Mouse (Mus musculus): Measurements from ENCODE around the gene Lrrc75b. TPM values are rescaled to one million over a fixed set of nuclear protein-coding genes. Genes with fewer than 3 reads are reported as not detected.
"Not testable (repeated sequence)": the region's sequence is repeated elsewhere in the genome, so short reads cannot be mapped to it uniquely, and the experiment has no call there.

The Lrrc75b gene
- total RNA-seq, 2 experiments from 2014 or later, result 0.22 to 0.58 TPM

DNA sequence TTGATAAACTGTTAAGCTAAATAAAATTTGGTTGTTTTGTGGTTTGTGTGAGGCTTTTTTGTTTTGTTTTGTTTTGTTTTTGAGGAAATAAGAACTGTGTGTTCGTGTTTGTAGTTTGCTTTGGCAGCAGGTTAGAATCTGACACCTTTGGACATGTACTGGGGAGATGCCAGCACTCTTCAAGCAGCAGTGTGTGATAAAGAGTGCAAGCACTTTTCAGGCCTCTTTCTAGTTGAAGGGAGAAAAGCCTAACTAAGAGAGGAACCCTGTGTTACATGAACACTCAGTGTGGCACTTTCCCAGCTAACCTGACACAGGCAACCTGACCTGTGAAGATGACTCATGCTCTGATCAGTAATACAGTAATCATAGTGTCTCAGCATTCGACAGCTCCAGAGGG is 24.7 kb downstream of the Lrrc75b start:
- no peak for ATAC-seq (ENCODE audit: poor library complexity, severe bottlenecking)

DNA sequence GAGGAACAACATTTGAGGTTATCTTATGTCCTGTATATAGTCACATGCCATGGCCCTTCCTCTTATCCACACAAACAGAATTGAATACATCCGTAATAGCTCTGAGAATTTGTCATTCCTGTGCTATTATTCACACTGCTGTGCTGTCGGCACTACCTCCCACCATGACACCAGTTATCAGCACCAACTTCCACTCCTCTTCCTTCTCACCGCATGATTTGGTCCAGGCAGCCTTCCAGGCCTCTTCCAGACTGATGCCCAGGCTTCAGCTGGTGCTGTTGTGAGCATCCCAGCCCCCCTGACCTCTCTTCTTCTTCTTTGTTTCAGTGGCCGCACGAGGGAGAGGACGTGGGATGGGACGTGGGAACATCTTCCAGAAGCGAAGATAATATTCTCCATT is 25.2 kb downstream of the Lrrc75b start:
- no peak for ATAC-seq (ENCODE audit: poor library complexity, severe bottlenecking)

DNA sequence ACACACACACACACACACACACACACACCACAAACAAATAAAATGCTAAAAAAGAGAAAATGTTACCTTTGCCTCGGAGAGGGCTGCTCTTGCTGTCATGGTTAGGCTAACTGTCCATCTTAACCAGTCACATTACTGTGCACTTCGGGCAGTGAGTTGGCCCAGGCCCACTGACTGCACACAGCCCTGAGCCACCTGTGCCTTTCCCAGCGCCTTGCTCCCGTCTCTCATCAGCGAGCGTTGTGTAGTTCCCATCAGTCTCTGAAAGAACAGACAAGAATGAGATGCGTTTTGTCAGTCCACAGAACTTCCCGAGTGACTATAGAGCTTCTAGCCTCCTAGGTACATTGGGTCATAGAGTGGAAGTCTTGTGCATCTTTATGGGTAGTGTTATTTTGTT is 25.9 kb downstream of the Lrrc75b start:
- ATAC-seq (ENCODE audit: poor library complexity, severe bottlenecking), result no peak

DNA sequence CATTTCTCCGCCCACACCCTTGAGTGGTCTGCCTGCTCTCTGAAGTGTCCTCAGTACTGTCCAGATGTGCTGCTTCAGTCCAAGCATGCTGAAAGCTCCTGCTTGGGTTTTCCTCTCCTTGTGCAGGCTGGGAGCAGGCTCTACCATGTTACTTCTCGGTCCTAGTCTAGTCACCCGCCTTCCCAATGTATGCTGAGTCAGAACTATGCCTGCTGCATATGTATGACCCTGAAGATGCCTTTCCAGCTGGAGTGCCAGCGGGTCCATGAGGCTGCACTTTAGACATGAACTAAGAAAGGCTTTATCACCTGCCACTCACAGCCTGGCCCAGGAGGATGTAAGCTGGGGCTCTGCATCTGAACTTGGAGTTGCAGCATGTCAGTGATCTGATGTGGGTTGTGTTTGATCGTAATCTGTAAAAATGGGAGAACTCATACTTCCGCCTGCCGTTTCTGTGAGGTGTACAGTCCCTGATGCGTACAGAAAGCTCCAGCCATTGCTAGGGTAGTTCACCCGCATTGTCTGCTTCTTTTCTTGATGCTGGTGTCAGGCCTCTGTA is 28.5 kb downstream of the Lrrc75b start:
- ATAC-seq (ENCODE audit: poor library complexity, severe bottlenecking), result peak; percentile 61

DNA sequence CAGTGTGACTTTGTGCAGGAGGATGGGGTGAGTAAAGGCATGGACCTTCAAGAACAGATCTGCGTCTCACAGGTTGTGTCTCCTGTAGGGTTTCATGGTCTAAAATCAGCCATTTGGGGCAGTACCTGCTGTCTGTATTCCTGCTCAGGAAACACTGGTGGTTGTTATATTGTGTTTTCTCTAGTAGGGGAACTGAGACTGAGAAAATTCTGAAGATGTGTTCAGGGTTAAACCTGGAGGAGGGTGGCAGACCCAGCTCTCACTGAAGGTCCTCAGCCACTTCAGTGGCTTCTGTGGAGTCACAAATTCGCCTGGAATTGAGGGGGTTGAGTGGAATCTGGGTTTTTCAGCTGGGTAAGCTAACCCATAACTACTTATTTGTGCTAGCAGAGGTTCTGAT is 29.8 kb downstream of the Lrrc75b start:
- no peak for ATAC-seq (ENCODE audit: poor library complexity, severe bottlenecking)

DNA sequence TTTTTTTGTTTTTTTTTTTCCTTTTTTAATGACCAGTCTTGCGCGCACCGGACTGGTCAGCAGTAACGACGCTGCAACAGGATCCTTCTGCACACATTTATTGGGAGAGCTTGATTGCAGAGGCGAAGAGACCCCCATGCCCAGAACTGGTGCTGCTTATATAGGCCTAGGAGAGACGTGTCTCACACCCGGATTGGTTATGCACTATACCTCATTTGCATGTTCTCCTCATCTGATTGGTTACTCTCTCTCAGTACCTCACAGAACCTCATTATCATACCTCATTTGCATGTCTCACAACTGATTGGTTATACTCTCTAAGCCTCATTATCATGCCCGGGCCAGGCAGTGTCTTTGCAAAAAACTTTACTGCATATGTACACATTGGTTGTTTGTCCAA is 34.7 kb downstream of the Lrrc75b start:
- not testable (repeated sequence) for ATAC-seq (ENCODE audit: poor library complexity, severe bottlenecking)

DNA sequence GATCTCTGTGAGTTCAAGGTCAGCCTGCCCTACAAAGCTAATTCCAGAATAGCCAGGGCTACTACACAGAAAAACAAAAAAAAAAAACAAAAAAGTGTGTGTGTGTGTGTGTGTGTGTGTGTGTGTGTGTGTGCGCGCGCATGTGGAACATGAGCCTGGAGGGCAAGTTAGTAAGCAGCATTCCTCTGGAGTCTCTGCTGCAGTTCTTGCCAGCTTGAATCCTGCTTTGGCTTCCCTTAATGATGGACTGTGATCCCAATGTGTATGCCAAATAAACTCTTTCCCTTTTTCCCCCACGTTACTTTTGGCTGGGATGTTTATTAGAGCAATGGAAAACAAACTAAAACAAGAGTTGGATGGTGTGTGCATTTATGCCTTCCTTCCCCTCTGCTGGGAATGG is 38.5 kb downstream of the Lrrc75b start:
- ATAC-seq (ENCODE audit: poor library complexity, severe bottlenecking), result no peak

DNA sequence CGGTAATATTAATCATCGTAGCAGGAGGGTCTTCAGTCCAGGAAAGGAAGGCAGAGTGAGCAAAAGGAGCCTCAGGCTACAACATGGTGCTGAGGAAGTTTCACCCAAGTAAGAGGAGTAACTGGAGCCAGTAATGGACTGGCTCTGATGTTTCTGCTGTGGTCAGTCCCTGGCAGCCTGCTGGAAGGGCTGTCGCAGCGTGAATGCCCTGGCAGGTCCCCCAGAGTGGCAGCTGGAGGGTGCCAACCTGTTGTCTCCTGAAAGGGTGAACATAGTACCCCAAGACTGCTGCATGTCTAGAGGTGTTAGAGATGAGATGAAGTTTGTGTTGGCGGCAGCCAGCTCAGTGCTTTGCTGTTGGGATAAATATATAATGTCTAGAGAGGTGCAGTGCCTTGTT is 39.5 kb downstream of the Lrrc75b start:
- no peak for ATAC-seq (ENCODE audit: poor library complexity, severe bottlenecking)

DNA sequence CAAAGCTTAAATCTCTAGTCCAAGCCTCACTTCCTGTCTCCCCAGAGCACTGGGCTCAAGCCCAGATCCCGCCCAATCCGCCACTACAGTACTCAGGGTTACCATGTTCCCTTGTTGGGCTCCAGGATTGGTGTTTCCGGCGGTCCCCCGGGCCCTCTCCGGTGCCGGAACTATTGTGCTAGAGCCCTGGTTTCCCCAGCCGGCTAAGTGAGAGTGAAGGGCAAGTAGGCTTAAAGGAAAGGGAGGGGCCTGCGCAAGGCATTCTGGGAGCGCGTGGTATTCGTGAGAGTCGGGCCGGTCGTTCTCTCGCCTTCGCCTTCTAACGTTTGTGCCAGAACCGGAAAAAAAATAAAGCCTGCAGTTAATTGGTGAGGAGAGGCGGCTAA is 42.4 kb downstream of the Lrrc75b start, which contains the start of gene Gucd1:
Gucd1 (minus strand) TSS at position 215 of the 386 bp plus-strand sequence.
- peak; percentile 80 for ATAC-seq (ENCODE audit: poor library complexity, severe bottlenecking)

DNA sequence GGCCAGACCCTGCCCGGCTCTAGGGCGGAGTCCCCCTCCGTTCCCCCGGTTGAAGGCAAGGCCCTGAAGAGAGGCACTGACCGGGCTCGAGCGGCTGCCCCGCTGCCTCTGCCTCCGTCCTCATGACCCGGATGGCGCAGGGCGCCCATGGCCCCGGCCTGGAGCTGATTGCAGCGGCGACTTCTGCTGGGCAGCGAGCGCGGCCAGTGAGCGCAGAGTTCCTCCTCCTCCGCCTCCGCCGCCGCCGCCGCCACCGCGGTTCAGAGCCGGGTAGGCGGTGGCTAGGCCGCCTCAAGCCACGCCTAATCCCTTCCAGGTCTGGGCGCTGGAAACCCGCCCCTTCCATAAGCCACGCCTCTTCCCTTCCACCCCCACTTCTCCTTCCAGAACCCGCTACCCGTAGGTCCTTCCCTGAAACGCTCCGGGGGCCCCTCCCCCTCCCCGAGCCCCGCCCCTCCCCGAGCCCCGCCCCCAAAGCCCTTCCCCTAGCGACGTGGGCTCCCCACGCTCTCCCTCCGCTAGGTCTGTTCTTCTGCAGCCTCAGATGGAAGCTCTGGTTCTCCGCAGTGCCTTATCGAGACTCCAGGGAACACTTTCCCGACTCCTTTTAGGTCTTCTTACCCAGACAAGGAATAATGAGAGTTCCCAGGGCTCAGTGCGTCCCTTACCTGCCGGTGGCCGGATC is 42.9 kb downstream of the Lrrc75b start, which contains the start of gene Snrpd3:
Snrpd3 (plus strand) TSS at position 479 of the 685 bp plus-strand sequence.
- peak; percentile 85 for ATAC-seq (ENCODE audit: poor library complexity, severe bottlenecking)

DNA sequence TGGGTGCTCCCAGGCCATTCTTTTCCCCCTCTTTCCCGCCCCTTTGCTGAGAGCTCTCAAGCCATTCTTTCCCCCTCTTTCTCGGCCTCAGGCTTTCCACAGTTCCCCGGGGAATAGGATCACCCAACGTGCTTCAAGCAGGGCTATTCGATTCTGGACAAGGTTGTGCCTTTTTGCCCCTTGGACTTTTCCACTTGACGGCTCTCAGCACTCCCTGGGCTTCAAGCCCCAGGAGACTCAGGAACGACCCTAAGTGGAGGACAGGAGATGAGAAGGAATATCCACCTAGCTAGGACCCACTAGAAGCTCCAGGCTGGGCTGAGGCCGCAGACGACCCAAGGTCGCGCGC is 43.4 kb downstream of the Lrrc75b start:
- no peak for ATAC-seq (ENCODE audit: poor library complexity, severe bottlenecking)

DNA sequence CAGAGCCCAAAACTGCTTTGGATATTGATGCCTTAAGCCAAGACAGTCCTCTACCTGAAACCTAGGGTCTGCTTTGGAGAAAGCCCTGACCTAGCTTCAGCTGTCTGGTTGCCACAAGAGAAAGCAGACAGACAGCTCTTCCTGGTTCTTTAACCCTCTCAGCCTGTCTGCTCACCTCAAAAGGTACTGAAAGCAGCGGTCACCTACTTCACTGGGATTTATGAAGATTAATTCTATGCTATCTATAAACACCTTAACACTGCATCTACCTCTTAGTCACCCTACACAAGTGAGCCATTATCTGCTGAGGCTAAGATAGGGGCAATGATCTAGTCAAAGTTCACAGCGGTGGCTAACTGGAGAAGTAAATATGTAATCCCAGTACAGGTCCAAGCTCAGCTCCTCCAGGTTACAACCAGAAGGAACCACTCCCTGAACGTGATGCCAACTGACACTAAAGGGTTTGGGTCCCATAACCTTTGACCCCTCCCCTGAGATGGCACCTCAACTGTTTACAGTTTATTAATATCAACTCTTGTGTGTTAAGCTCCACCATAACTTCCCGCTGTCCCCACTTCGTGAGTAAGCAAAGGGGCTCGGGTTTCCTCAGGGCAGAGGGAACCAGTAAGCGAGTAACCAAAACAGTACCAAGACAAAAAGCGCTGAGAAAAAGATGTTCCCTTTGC is 43.9 kb downstream of the Lrrc75b start:
- no peak for ATAC-seq (ENCODE audit: poor library complexity, severe bottlenecking)

DNA sequence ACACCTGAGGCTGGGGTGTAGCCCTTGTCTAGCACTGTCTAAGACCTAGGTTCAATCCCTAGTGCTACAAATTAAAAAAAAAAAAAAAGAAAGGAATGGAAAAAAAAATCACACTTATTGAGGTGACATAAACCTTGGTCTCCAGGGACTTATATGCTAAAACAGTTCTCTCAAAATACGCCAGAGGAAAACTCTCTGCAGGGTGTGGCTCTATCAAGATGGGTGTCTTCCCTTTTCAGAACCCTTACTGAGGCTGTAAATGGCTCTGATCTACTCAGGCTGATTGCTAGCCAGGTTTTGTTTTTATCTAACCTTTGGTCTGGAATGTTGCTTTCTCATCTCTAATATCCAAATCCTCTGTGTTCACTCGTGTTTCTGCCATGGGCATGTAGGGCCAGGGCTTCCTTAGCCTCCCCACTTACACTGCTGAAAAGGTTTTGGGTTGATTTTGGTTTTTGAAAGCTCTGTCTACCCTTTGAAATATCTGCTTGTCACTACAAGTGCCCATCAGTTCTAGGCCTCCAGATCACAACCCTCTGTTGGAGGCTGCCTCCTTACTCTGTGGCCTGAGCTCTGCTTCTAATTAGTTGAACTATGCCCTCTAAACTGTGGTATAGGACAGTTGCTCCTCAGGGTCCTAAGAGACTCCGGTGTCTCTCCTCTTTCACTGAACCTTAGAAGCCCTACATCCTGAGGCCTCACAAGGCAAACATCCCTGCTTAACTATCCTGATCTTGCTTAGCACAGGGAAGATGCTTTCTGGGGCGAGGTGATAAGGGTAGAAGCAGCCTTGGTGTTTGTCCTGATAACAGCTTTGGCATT is 44.7 kb downstream of the Lrrc75b start:
- no peak for ATAC-seq (ENCODE audit: poor library complexity, severe bottlenecking)

DNA sequence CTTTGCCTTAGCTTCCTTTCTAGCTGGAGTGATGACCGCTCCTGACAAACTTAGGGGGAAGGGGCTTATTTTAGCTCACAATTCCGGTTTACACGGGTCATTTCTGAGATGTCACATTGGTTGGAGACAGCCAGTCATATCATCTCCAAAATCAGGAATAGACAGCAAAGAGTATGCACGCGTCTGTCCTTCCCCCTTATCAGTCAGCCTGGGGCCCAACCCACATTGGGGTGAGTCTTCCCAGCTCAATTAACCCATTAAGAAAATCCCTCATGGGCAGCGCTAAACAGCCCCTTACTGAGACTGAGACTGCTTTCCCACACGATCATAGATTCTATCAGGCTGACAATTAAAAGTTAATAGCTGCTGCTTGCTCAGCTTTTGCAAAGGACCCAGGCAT is 45.8 kb downstream of the Lrrc75b start:
- no peak for ATAC-seq (ENCODE audit: poor library complexity, severe bottlenecking)

DNA sequence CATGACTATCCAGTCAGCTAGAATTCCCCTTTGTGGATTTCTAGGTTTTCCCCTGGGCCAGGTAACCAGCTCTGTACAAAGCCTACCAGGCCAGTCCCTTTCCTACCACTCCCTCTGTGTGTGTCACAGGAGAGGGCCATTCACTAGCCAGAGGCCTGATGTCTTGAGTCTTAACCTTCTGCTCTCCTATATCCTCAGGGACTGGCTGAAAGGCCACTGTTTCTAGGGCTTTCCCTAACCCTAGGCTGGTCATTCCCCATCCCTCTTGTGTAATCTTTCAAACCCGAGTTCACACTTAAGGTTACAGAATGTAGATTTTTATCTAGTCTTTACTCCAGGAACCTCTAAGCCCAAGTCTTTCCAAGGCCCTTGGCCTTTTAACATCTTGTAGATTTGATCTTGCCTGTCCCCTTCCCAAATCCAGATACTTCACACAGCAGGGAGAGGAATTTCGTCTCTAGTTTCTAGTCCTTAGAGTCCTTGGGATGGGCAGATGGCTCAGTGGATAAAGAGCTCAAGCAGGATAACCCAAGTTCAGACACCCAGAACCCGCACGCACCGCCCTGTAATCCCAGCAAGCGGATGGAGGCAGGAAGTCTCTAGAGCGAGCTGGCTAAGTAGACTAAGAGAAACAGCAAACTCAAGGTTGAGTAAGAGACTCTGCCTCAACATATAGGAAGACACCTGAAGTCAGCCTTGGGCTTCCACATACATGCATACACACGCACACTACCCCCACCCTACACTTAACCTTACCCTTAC is 46.6 kb downstream of the Lrrc75b start:
- ATAC-seq (ENCODE audit: poor library complexity, severe bottlenecking), result no peak

DNA sequence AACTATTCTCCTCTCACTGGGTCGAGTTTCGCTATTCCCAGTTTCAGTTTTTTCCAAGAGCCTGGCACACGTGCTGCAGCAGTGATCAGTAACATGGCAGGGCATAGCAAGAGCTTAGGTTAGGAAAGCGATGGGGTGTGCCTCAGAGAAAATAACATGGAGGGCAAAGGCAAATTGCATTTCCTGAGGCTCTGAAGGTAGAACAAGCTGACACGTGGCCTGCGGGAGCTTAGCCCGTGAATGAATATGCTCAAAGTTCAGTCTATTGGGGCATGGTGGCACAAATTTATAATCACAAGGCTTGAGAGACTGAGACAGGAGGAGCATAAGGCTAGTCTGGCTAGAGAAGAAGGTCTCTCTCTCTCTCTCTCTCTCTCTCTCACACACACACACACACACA is 47.3 kb downstream of the Lrrc75b start:
- no peak for ATAC-seq (ENCODE audit: poor library complexity, severe bottlenecking)

DNA sequence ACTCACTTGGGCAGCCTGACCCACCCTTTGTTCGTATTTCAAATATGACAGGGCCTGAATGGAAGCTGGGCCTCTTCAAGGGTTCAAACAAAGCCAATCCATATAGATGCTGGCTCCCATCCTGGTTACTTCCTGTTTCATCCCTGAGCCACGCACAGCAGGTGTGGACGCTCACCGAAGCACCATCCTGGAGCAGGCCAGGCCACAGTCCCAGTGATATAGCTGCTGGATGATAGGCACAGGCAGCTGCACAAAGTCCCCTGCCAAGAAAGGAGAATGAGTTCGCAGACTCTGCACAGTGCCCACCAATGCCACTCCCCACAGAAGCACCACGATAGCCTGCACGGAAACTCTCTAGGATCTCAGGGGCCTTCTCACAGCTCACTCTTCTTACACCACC is 48.2 kb downstream of the Lrrc75b start:
- ATAC-seq (ENCODE audit: poor library complexity, severe bottlenecking), result no peak

DNA sequence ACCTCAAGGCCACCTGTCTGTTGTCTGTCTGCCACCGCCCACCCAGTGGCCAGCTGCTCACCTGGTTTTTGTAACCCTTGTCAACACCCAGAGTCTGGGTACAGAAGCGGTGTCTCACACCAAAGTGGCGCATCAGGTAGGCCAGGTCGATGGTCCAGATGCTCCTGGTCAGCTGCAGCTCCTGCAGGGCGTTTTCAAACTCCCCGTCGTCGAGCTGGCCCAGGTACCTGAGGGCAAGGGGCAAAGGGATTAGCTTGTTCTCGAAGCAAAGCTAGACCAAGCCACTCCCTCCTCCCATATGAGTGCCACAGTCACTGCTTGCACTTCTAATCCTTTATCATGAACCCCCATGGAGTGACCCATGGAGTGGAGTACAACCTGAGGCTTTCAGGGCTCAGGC is 49.1 kb downstream of the Lrrc75b start:
- ATAC-seq (ENCODE audit: poor library complexity, severe bottlenecking), result no peak

DNA sequence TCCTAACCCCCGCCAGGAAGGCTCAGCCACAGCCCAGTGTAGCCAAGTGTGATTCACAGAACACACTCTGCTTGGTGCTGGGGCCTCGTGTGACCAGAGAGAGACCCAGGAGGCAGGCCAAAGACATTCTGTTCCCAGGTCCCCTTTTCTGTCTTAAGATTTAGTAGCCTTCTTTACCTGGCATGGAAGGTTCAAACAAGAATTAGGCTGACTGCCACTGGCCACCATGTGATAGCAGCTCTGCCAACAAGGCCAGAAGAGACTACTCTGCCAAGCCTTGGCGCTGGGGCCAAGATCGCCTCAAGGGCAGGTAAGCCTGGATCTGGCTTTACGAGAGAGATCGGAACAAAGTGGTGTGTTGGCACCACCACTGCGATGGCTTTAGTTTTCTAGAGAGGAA is 49.7 kb downstream of the Lrrc75b start:
- no peak for ATAC-seq (ENCODE audit: poor library complexity, severe bottlenecking)

DNA sequence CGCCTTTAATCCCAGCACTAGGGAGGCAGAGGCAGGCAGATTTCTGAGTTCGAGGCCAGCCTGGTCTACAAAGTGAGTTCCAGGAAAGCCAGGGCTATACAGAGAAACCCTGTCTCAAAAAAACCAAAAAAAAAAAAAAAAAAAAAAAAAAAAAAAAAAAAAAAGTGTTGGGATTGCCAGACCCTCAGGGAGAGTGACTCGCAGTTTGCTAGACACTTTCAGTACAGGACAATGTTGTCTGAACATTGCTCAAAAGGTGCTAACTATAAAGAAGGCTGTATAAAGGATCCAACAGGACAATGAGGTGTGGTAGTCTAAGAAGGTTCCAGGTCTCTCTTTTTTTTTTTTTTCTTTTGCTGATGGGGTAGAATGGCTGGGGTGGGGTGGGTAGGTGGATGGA is 54.2 kb downstream of the Lrrc75b start:
- not testable (repeated sequence) for ATAC-seq (ENCODE audit: poor library complexity, severe bottlenecking)

DNA sequence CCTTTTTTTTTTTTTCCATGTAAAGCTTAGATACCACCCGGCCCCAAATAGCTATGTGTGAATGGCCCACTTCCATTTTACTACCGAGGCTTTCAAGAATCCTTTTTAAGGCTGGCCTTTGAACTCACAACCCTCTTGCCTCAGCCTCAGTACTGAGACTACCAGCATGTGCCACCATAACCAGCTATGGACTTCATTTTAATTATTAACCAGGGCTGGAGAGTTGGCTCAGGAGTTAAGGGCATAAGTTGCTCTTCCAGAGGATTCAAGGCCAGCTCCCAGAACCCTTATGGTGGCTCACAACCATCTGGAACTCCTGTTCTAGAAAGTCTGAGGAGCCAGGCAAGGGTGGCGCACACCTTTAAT is 55.0 kb downstream of the Lrrc75b start:
- ATAC-seq (ENCODE audit: poor library complexity, severe bottlenecking), result no peak; the same call in 1 of the 2 replicates

All from megakaryocyte, adult 5-6 weeks (primary cell).